Mouse (Mus musculus) E14TG2a.4 (cell line): ENCODE measurements at regions not wholly inside any gene's neighbourhood (a gene's known extent, or its start where the extent isn't known, plus 50 kb on each side); places are given as distances from the start of the nearest gene placed in this dataset.

ENCODE experiments used
- CTCF ChIP-seq: conservative IDR thresholded peaks from 2 replicates; pipeline ENCODE4 v1.5.1; 2014; ENCODE audit warnings: low read length
- NANOG ChIP-seq: IDR thresholded peaks from 2 replicates; pipeline ENCODE4 v1.6.1; 2014; ENCODE audit warnings: borderline replicate concordance, low read length, mixed read lengths

DNA sequence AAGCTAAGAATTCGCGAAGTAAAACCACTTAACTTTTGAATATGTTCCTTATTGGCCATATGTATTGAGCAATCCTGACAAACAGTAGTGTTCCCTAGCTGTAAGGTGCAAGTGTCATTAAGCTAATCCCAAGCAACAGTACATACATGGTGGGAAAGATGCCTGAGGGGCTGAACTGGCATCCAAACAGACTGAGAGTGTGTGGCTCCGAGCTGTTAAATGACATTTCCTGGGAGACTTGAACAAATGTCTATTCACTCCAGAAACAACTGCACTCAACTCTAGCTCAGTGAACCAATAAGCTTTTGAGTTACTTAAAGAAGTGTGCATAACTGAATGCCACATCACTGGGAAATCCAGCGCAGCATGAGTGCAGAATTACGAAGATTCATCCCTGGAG, 335.4 kb downstream of the Klf6 start:
- TF ChIP-seq CTCF (no peak), NANOG (no peak)
